Mouse (Mus musculus) small intestine, adult 2 months (tissue): Measurements from ENCODE around the gene Cdca3.

Source experiments
- CTCF ChIP-seq: fragments of 200-500 bp; IDR thresholded peaks from 2 replicates; pipeline ENCODE4 v1.5.1; 2012; ENCODE audit warnings: low read depth, mild to moderate bottlenecking, control low read depth, inconsistent platforms, low read length, moderate library complexity, mixed read lengths; ENCODE audit not compliant: insufficient replicate concordance, insufficient read length; ENCODE audit errors: extremely low read depth
- POLR2A ChIP-seq: fragments of 200-500 bp; IDR thresholded peaks from 2 replicates; pipeline ENCODE4 v1.6.1; 2012; ENCODE audit warnings: low read depth, mild to moderate bottlenecking, control low read depth, inconsistent platforms, low read length, moderate library complexity

GRCm38 (mm10) chr6:124850535-124850934 lies 21.2 kb downstream of the Cdca3 start:
- no peak for TF ChIP-seq POLR2A
- TF ChIP-seq CTCF, result no peak
